Mouse (Mus musculus) gastrocnemius, adult 18-20 months (tissue): ENCODE data around the gene Ppp1r1b. TPM values are rescaled to one million over a fixed set of nuclear protein-coding genes. Genes with fewer than 3 reads are reported as not detected.

Experiments used
- DNase-seq: peaks from one replicate; pipeline ENCODE4 v3.0.0; 2021; ENCODE audit warnings: low spot score
- total RNA-seq, 2 experiments: library from RNA; stranded (reverse); gene quantifications; 2 replicates each; pipeline ENCODE4 v1.2.3; 2021

Gene Ppp1r1b
- total RNA-seq, 2 experiments from 2014 or later = 0.18 to 0.31 TPM

- no peak for DNase-seq
Measured at GRCm38 (mm10) chr11:98392645-98393044, 44.4 kb downstream of the Ppp1r1b start.

GRCm38 (mm10) chr11:98393317-98393716, 45.1 kb downstream of the Ppp1r1b start:
- DNase-seq = no peak

GRCm38 (mm10) chr11:98394301-98394700, 46.1 kb downstream of the Ppp1r1b start:
- DNase-seq = peak; percentile 63

- DNase-seq = no peak
Measured at GRCm38 (mm10) chr11:98395041-98395440, 46.8 kb downstream of the Ppp1r1b start.

- no peak for DNase-seq
Measured at GRCm38 (mm10) chr11:98397946-98398345, 49.7 kb downstream of the Ppp1r1b start.

- peak; percentile 85 for DNase-seq
Measured at GRCm38 (mm10) chr11:98400161-98400726, 52.0 kb downstream of the Ppp1r1b start, which contains the start of gene Pgap3. Pgap3 (minus strand) TSS chr11:98400490.

GRCm38 (mm10) chr11:98400816-98401215, 52.6 kb downstream of the Ppp1r1b start:
- DNase-seq = no peak

GRCm38 (mm10) chr11:98406621-98407020, 58.4 kb downstream of the Ppp1r1b start:
- DNase-seq = no peak

Other genes with a start within 250 kb of the Ppp1r1b start
- 1 to 10 TPM; 8.9 to 9.3 TPM for gene Fbxl20, start 198.0 kb upstream of the Ppp1r1b start, total RNA-seq
- 10 to 100 TPM; 24.5 to 25.3 TPM for gene Med1, start 155.1 kb upstream of the Ppp1r1b start, total RNA-seq
- 10 to 100 TPM; 11.9 to 13.5 TPM for gene Cdk12, start 145.3 kb upstream of the Ppp1r1b start, total RNA-seq
- not detected for gene Neurod2, start 18.8 kb upstream of the Ppp1r1b start, total RNA-seq
- gene Stard3, start 10.0 kb downstream of the Ppp1r1b start, total RNA-seq = 10 to 100 TPM; 11.1 to 13.6 TPM
- 1,000 to 10,000 TPM; 3,864 to 4,194 TPM for gene Tcap, start 35.4 kb downstream of the Ppp1r1b start, total RNA-seq
- 1 to 10 TPM; 1.2 to 8.2 TPM for gene Pnmt, start 38.0 kb downstream of the Ppp1r1b start, total RNA-seq
- gene Pgap3, start 52.1 kb downstream of the Ppp1r1b start, total RNA-seq = 1 to 10 TPM; 2.3 to 3.7 TPM
- gene Erbb2, start 64.1 kb downstream of the Ppp1r1b start, total RNA-seq = 1 to 10 TPM; 1.1 to 1.7 TPM
- 10 to 100 TPM; 36.0 to 37.8 TPM for gene Mien1, start 90.6 kb downstream of the Ppp1r1b start, total RNA-seq
- gene Grb7, start 98.0 kb downstream of the Ppp1r1b start, total RNA-seq = under 1 TPM in 1 of 2 experiments, not detected in 1; 0.12 TPM
- gene Ikzf3, start 197.6 kb downstream of the Ppp1r1b start, total RNA-seq = under 1 TPM in 1 of 2 experiments, not detected in 1; 0.14 TPM
- gene Zpbp2, start 202.7 kb downstream of the Ppp1r1b start, total RNA-seq = not detected
- 10 to 100 TPM; 25.1 to 26.3 TPM for gene Ormdl3, start 239.0 kb downstream of the Ppp1r1b start, total RNA-seq
- not detected for gene Lrrc3c, start 249.9 kb downstream of the Ppp1r1b start, total RNA-seq